Mouse (Mus musculus): ENCODE measurements around the gene H2al1e. TPM values are rescaled to one million over a fixed set of nuclear protein-coding genes. Genes with fewer than 3 reads are reported as not detected.
A peak's percentile ranks its signal among the peaks of the same experiment; 100 is the strongest.
"Not testable (repeated sequence)": the region's sequence is repeated elsewhere in the genome, so short reads cannot be mapped to it uniquely, and the experiment has no call there.

H2al1e gene
- polyA plus RNA-seq, 1 experiment from 2014 or later = not detected

DNA sequence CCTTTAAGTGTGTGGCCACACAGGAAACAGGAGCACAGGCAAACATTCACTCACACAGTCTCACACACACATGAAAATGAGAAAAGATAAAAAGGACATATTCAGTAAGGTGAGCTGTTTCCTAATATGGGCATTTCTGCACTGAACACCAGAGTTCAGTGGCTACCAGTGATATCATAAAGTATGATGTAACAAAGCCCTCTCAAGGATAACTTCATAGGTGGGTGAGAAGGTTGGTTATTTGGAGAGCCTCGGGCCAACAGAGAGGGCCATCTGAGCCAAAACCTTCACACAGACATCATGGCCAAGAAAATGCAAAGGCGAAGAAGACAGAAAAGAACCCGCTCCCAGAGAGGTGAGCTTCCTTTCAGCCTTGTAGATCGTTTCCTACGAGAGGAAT lies 12.6 kb downstream of the H2al1e start, which contains the start of gene H2al1i:
H2al1i (plus strand) TSS at position 301 of the 400 bp plus-strand sequence.
- not testable (repeated sequence) for H3K4me3 ChIP-seq (ENCODE audit: low read depth, low read length); DNase-seq

GRCm38 (mm10) chrX:11327522-11327921 lies 15.8 kb downstream of the H2al1e start, which contains the start of gene H2al1j:
TSS of gene H2al1j (plus strand) at chrX:11327822.
- not testable (repeated sequence) for DNase-seq; H3K4me2 ChIP-seq (ENCODE audit: low read depth, low read length); H3K27me3 ChIP-seq (ENCODE audit: insufficient read depth, low read length); H3K4me3 ChIP-seq (ENCODE audit: low read depth, low read length); H3K9ac ChIP-seq (replicated peaks); H3K27ac ChIP-seq (ENCODE audit: low read depth); ATAC-seq; H3K9me3 ChIP-seq (ENCODE audit: low read length); H3K36me3 ChIP-seq (replicated peaks; ENCODE audit: insufficient read depth, low read length); H3K4me1 ChIP-seq (ENCODE audit: insufficient read depth)
- WGBS (ENCODE audit: insufficient replicate concordance) = 84% methylated on average over 2 of the region's 2 CpGs

More for the DNA sequence above, 12.6 kb downstream of the H2al1e start, which contains the start of gene H2al1i:
- H3K4me1 ChIP-seq (ENCODE audit: insufficient read depth); H3K36me3 ChIP-seq (replicated peaks; ENCODE audit: insufficient read depth, low read length); ATAC-seq; H3K4me2 ChIP-seq (ENCODE audit: low read depth, low read length); H3K27ac ChIP-seq (ENCODE audit: low read depth); H3K9ac ChIP-seq (replicated peaks); H3K27me3 ChIP-seq (ENCODE audit: insufficient read depth, low read length); H3K9me3 ChIP-seq (ENCODE audit: low read length): not testable (repeated sequence)
- WGBS (ENCODE audit: insufficient replicate concordance) = 89% methylated on average over 2 of the region's 5 CpGs

- no peaks in the 10 kb centered on the region for H3K36me3 ChIP-seq (replicated peaks; ENCODE audit: insufficient read depth, low read length)
- no peak overlapping the region for H3K4me3 ChIP-seq (ENCODE audit: low read depth, low read length)
- WGBS (ENCODE audit: insufficient replicate concordance) = 78% methylated on average over 9 of the region's 9 CpGs
- no peaks in the 10 kb centered on the region; the same call in 1 of the 2 replicates for H3K27me3 ChIP-seq (ENCODE audit: insufficient read depth, low read length)
- H3K27ac ChIP-seq (ENCODE audit: low read depth) = no peak overlapping the region
- no peak for ATAC-seq
- TF ChIP-seq CTCF (IDR thresholded peaks at IDR 0.05; ENCODE audit: low read depth) = no peak
- no peak overlapping the region for H3K9ac ChIP-seq (replicated peaks)
- H3K9me3 ChIP-seq (ENCODE audit: low read length) = no peaks in the 10 kb centered on the region
- no peak overlapping the region for H3K4me2 ChIP-seq (ENCODE audit: low read depth, low read length)
- H3K4me1 ChIP-seq (ENCODE audit: insufficient read depth) = no peaks in the 10 kb centered on the region
- no peak for DNase-seq
Measured at GRCm38 (mm10) chrX:11345762-11346161, 34.0 kb downstream of the H2al1e start.

- H3K4me3 ChIP-seq (ENCODE audit: low read depth, low read length) = no peak overlapping the region
- H3K27ac ChIP-seq (ENCODE audit: low read depth) = no peak overlapping the region
- no peaks in the 10 kb centered on the region for H3K4me1 ChIP-seq (ENCODE audit: insufficient read depth)
- no peak for DNase-seq
- no peaks in the 10 kb centered on the region for H3K36me3 ChIP-seq (replicated peaks; ENCODE audit: insufficient read depth, low read length)
- no peak overlapping the region for H3K9ac ChIP-seq (replicated peaks)
- no peaks in the 10 kb centered on the region for H3K9me3 ChIP-seq (ENCODE audit: low read length)
- no peak for TF ChIP-seq EP300 (IDR thresholded peaks at IDR 0.05; ENCODE audit: low read depth)
- TF ChIP-seq CTCF (IDR thresholded peaks at IDR 0.05; ENCODE audit: low read depth) = no peak
- ATAC-seq = no peak
- no peaks in the 10 kb centered on the region; the same call in 1 of the 2 replicates for H3K27me3 ChIP-seq (ENCODE audit: insufficient read depth, low read length)
- WGBS (ENCODE audit: insufficient replicate concordance) = 80% methylated on average over 3 of the region's 3 CpGs
- no peak overlapping the region for H3K4me2 ChIP-seq (ENCODE audit: low read depth, low read length)
Measured at GRCm38 (mm10) chrX:11346756-11347155, 35.0 kb downstream of the H2al1e start.

- Histone ChIP-seq H3K27me3 (ENCODE audit: insufficient read depth, low read length) (no peaks in the 10 kb centered on the region), H3K9ac (replicated peaks) (no peak overlapping the region), H3K4me2 (ENCODE audit: low read depth, low read length) (no peak overlapping the region), H3K27ac (ENCODE audit: low read depth) (no peak overlapping the region), H3K36me3 (replicated peaks; ENCODE audit: insufficient read depth, low read length) (no peaks in the 10 kb centered on the region), H3K9me3 (ENCODE audit: low read length) (no peaks in the 10 kb centered on the region), H3K4me1 (ENCODE audit: insufficient read depth) (no peaks in the 10 kb centered on the region), H3K4me3 (ENCODE audit: low read depth, low read length) (no peak overlapping the region)
- WGBS (ENCODE audit: insufficient replicate concordance) = 58% methylated on average over 6 of the region's 6 CpGs
- TF ChIP-seq EP300 (IDR thresholded peaks at IDR 0.05; ENCODE audit: low read depth) (no peak), CTCF (IDR thresholded peaks at IDR 0.05; ENCODE audit: low read depth) (no peak)
- ATAC-seq (no peak), DNase-seq (no peak)
Measured at GRCm38 (mm10) chrX:11360823-11361222, 49.1 kb downstream of the H2al1e start.

- H3K9ac ChIP-seq (replicated peaks) = no peak overlapping the region
- DNase-seq = peak; percentile 13
- H3K4me1 ChIP-seq (ENCODE audit: insufficient read depth) = no peaks in the 10 kb centered on the region
- H3K4me3 ChIP-seq (ENCODE audit: low read depth, low read length) = no peak overlapping the region
- 38% methylated on average over 2 of the region's 2 CpGs for WGBS (ENCODE audit: insufficient replicate concordance)
- H3K9me3 ChIP-seq (ENCODE audit: low read length) = no peaks in the 10 kb centered on the region
- H3K27me3 ChIP-seq (ENCODE audit: insufficient read depth, low read length) = no peaks in the 10 kb centered on the region
- no peaks in the 10 kb centered on the region for H3K36me3 ChIP-seq (replicated peaks; ENCODE audit: insufficient read depth, low read length)
- H3K27ac ChIP-seq (ENCODE audit: low read depth) = no peak overlapping the region
- TF ChIP-seq EP300 (IDR thresholded peaks at IDR 0.05; ENCODE audit: low read depth) = no peak
- TF ChIP-seq CTCF (IDR thresholded peaks at IDR 0.05; ENCODE audit: low read depth) = no peak
- no peak for ATAC-seq
- no peak overlapping the region for H3K4me2 ChIP-seq (ENCODE audit: low read depth, low read length)
Measured at GRCm38 (mm10) chrX:11361261-11361660, 49.5 kb downstream of the H2al1e start.

Other genes with a start within 250 kb of the H2al1e start
- not detected in 2 replicates for gene H2al1a, start 12.7 kb upstream of the H2al1e start, polyA plus RNA-seq (2015; fragmentation: Nextera tagmentation; extraction: Ambion mirVana)
- gene H2al1b, start 9.5 kb upstream of the H2al1e start, polyA plus RNA-seq (2015; fragmentation: Nextera tagmentation; extraction: Ambion mirVana) = not detected in 2 replicates
- not detected in 2 replicates for gene H2al1c, start 6.3 kb upstream of the H2al1e start, polyA plus RNA-seq (2015; fragmentation: Nextera tagmentation; extraction: Ambion mirVana)
- gene H2al1d, start 3.1 kb upstream of the H2al1e start, polyA plus RNA-seq (2015; fragmentation: Nextera tagmentation; extraction: Ambion mirVana) = not detected in 2 replicates
- not detected in 2 replicates for gene H2al1f, start 3.2 kb downstream of the H2al1e start, polyA plus RNA-seq (2015; fragmentation: Nextera tagmentation; extraction: Ambion mirVana)
- gene H2al1g, start 6.3 kb downstream of the H2al1e start, polyA plus RNA-seq (2015; fragmentation: Nextera tagmentation; extraction: Ambion mirVana) = not detected in 2 replicates
- not detected in 2 replicates for gene H2al1h, start 9.6 kb downstream of the H2al1e start, polyA plus RNA-seq (2015; fragmentation: Nextera tagmentation; extraction: Ambion mirVana)
- gene H2al1i, start 12.7 kb downstream of the H2al1e start, polyA plus RNA-seq (2015; fragmentation: Nextera tagmentation; extraction: Ambion mirVana) = not detected in 2 replicates
- gene H2al1j, start 15.9 kb downstream of the H2al1e start, polyA plus RNA-seq (2015; fragmentation: Nextera tagmentation; extraction: Ambion mirVana) = not detected in 2 replicates

Measured in liver, postnatal 0 days (tissue).